In genomic region chr2:73312152-73313116, GRCm38 (mm10) we compare ENCODE assay signal across 8 mouse cellular contexts. TPM values are rescaled to one million over a fixed set of nuclear protein-coding genes. Genes with fewer than 3 reads are reported as not detected.
DNase-seq lines count a peak whose midpoint lies in the region; ATAC-seq lines count a peak whose summit lies in the region.

Gene Scrn3 (plus strand): TSS chr2:73312601.
Gene Cir1 (minus strand): TSS chr2:73312701.

- H3K4me2 ChIP-seq in lung, embryonic 16.5 days (ENCODE audit: low read depth, low read length) = peak within 1 kb of the TSS; percentile 59

- peak within 1 kb of the TSS; percentile 72 for H3K9ac ChIP-seq in lung, embryonic 16.5 days (ENCODE audit: low read length)

- ATAC-seq in hematopoietic stem cell, adult 5-6 weeks (replicated peaks in 1 of 2; ENCODE audit: insufficient read depth in 1 of 2, low FRiP score in 2 of 2, low TSS enrichment in 1 of 2, low read depth in 1 of 2, poor library complexity in 2 of 2, severe bottlenecking in 2 of 2) = peak; percentile 92 to 99
- ATAC-seq in lung, embryonic 16.5 days (ENCODE audit: low read depth) = peak; percentile 99

- peak within 1 kb of the TSS; percentile 63 for H3K4me3 ChIP-seq in lung, embryonic 16.5 days (ENCODE audit: low read length)

- H3K4me1 ChIP-seq in lung, embryonic 16.5 days (replicated peaks; ENCODE audit: control insufficient read depth, insufficient read depth, low read length) = peaks cover 9% of the 10 kb centered on the region

- no peaks in the 10 kb centered on the region for H3K9me3 ChIP-seq in lung, embryonic 16.5 days (ENCODE audit: control insufficient read depth, low read length)

- H3K36me3 ChIP-seq in lung, embryonic 16.5 days (ENCODE audit: control insufficient read depth, insufficient read depth, low read length) = peaks cover 11% of the 10 kb centered on the region

- no peaks in the 10 kb centered on the region for H3K27me3 ChIP-seq in lung, embryonic 16.5 days (ENCODE audit: control insufficient read depth, insufficient read depth, low read depth, low read length)

- WGBS in lung, embryonic 16.5 days = under 1% methylated on average over 64 of the region's 64 CpGs

- peak; percentile 97 for DNase-seq in MEL-GATA-1-ER (ENCODE audit: extremely low read depth, low read depth)
- peak; percentile 92 for DNase-seq in cerebellum, adult 8-10 months
- DNase-seq in forelimb bud, embryonic 11.5 days (ENCODE audit: low read depth, low spot score) = peak; percentile 97
- DNase-seq in layer of hippocampus, adult 9-10 months (ENCODE audit: low spot score) = peak; percentile 71
- DNase-seq in ovary, postnatal 10 days (ENCODE audit: low spot score) = peak; percentile 72
- peak; percentile 93 to 94 for DNase-seq in thymus, postnatal 10 days (ENCODE audit: low spot score in 2 of 2)

- peak within 1 kb of the TSS; percentile 81 for H3K27ac ChIP-seq in lung, embryonic 16.5 days (ENCODE audit: low read length)

RNA-seq across cellular contexts. Expression of gene Scrn3, which starts in this region (rescaled TPM):
- total RNA-seq in hematopoietic stem cell, adult 5-6 weeks (2017) = 8.5 and 20.6 TPM in 2 replicates
- polyA plus RNA-seq in lung, embryonic 16.5 days (2015; fragmentation: Nextera tagmentation; extraction: Ambion mirVana) = 21.0 and 21.8 TPM in 2 replicates

RNA-seq across cellular contexts. Expression of gene Cir1, which starts in this region (rescaled TPM):
- total RNA-seq in hematopoietic stem cell, adult 5-6 weeks (2017) = 30.0 and 39.5 TPM in 2 replicates
- 24.6 and 25.0 TPM in 2 replicates for polyA plus RNA-seq in lung, embryonic 16.5 days (2015; fragmentation: Nextera tagmentation; extraction: Ambion mirVana)

Comparison
In these comparisons a context has a peak if more than half of its experiments do, and no peak if none do; other contexts are left out.
1. Peak in every context shown above with its lines: DNase-seq, ATAC-seq, H3K4me3 ChIP-seq and H3K27ac ChIP-seq.